9 mouse cellular contexts compared by ENCODE assay signal in the genomic region with DNA sequence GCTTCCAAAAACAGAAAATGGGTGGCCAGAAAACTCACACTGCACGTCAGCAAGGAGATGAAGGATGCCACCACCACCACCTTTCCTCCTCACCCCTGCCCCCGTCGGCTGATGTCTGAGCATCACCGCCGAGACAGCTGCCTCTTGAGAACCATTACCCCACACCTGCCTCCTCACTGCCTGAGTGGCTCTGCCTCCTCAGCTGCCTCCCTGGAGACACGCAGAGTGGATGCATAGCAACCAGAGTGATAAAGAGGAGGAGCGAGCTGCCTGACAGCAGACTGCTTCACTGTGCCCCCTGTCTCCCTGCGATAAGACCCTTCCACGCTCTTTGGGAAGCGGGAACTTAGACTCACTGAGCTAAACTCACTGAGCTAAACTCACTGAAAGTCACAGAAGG. TPM values are rescaled to one million over a fixed set of nuclear protein-coding genes. Genes with fewer than 3 reads are reported as not detected.
DNase-seq lines count a peak whose midpoint lies in the region; ATAC-seq and TF ChIP-seq lines count a peak whose summit lies in the region.
"Had no signal": no experiment of that assay in that cellular context is flagged by ENCODE, and none has a peak within 500 bp of the region (broad histone marks: within the 10 kb centered on the region; RNA-seq: fewer than 3 reads in every experiment).

No protein-coding gene starts in this region.

- H3K4me1 ChIP-seq in embryonic facial prominence, embryonic 12.5 days, result no peaks in the 10 kb centered on the region
- H3K4me1 ChIP-seq in hindbrain, embryonic 14.5 days (replicated peaks; ENCODE audit: control insufficient read depth, insufficient read depth, low read length), result peaks cover 19% of the 10 kb centered on the region
- peaks cover 10% of the 10 kb centered on the region for H3K4me1 ChIP-seq in midbrain, embryonic 16.5 days (ENCODE audit: control insufficient read depth, insufficient read depth, low read length)
- peaks cover 8% of the 10 kb centered on the region; the same call in 1 of the 2 replicates for H3K4me1 ChIP-seq in kidney, embryonic 14.5 days (ENCODE audit: control insufficient read depth, insufficient read depth, low read length)

- TF ChIP-seq POLR2A in brain, embryonic 14.5 days (IDR thresholded peaks at IDR 0.05; ENCODE audit: borderline replicate concordance, extremely low read depth, insufficient read depth, insufficient read length, poor library complexity, severe bottlenecking), result no peak

- 0 out of 2 replicates have a peak, but pooled peaks have one; percentile 35 for ATAC-seq in embryonic facial prominence, embryonic 12.5 days (ENCODE audit: insufficient number of reproducible peaks, insufficient read depth, low FRiP score, low TSS enrichment)
- ATAC-seq in hindbrain, embryonic 14.5 days (ENCODE audit: low FRiP score), result peak; percentile 77
- ATAC-seq in midbrain, embryonic 16.5 days, result peak; percentile 93
- ATAC-seq in kidney, embryonic 14.5 days (ENCODE audit: low FRiP score, low TSS enrichment), result no peak

- DNase-seq in brain, embryonic 14.5 days (ENCODE audit: low read depth), result peak; percentile 78
- DNase-seq in hindbrain, embryonic 14.5 days (ENCODE audit: low spot score), result no peak
- no peak for DNase-seq in lung, postnatal 25 days (ENCODE audit: low spot score)
- DNase-seq in cerebellum, postnatal 10 days, result no peak
- no peak for DNase-seq in lung, adult 18-20 months

- H3K27ac ChIP-seq in embryonic facial prominence, embryonic 12.5 days, result no peak overlapping the region
- H3K27ac ChIP-seq in hindbrain, embryonic 14.5 days, result no peak overlapping the region
- H3K27ac ChIP-seq in midbrain, embryonic 16.5 days (ENCODE audit: low read length), result no peak overlapping the region
- no peak overlapping the region for H3K27ac ChIP-seq in kidney, embryonic 14.5 days (ENCODE audit: low read depth, low read length)

- no peaks in the 10 kb centered on the region for H3K36me3 ChIP-seq in embryonic facial prominence, embryonic 12.5 days
- H3K36me3 ChIP-seq in hindbrain, embryonic 14.5 days (replicated peaks; ENCODE audit: control insufficient read depth, insufficient read depth), result no peaks in the 10 kb centered on the region
- no peaks in the 10 kb centered on the region for H3K36me3 ChIP-seq in midbrain, embryonic 16.5 days (ENCODE audit: control insufficient read depth, insufficient read depth, low read length)
- H3K36me3 ChIP-seq in kidney, embryonic 14.5 days (ENCODE audit: control insufficient read depth, insufficient read depth, low read length), result no peaks in the 10 kb centered on the region

- H3K9ac ChIP-seq in embryonic facial prominence, embryonic 12.5 days, result no peak overlapping the region
- H3K9ac ChIP-seq in hindbrain, embryonic 14.5 days, result no peak overlapping the region
- H3K9ac ChIP-seq in midbrain, embryonic 16.5 days (ENCODE audit: low read depth, low read length), result 0 out of 2 replicates have a peak overlapping the region, but pooled peaks have one; percentile 10
- no peak overlapping the region for H3K9ac ChIP-seq in kidney, embryonic 14.5 days (ENCODE audit: low read depth, low read length)

- TF ChIP-seq CTCF in brain, embryonic 14.5 days (IDR thresholded peaks at IDR 0.05; ENCODE audit: borderline replicate concordance, extremely low read depth, insufficient read depth, insufficient read length), result no peak

- 53% methylated on average over 10 of the region's 10 CpGs for WGBS in embryonic facial prominence, embryonic 12.5 days
- 19% methylated on average over 10 of the region's 10 CpGs for WGBS in hindbrain, embryonic 14.5 days
- WGBS in midbrain, embryonic 16.5 days, result 30% methylated on average over 10 of the region's 10 CpGs
- WGBS in kidney, embryonic 14.5 days, result 30% methylated on average over 10 of the region's 10 CpGs

- no peaks in the 10 kb centered on the region for H3K9me3 ChIP-seq in embryonic facial prominence, embryonic 12.5 days
- no peaks in the 10 kb centered on the region for H3K9me3 ChIP-seq in hindbrain, embryonic 14.5 days (ENCODE audit: control insufficient read depth, low read length)
- no peaks in the 10 kb centered on the region for H3K9me3 ChIP-seq in midbrain, embryonic 16.5 days (replicated peaks; ENCODE audit: control insufficient read depth, low read length, poor library complexity, severe bottlenecking)
- H3K9me3 ChIP-seq in kidney, embryonic 14.5 days (ENCODE audit: control insufficient read depth, low read length), result no peaks in the 10 kb centered on the region

- H3K4me3 ChIP-seq in embryonic facial prominence, embryonic 12.5 days, result no peak overlapping the region
- H3K4me3 ChIP-seq in hindbrain, embryonic 14.5 days (replicated peaks; ENCODE audit: low read length), result no peak overlapping the region
- H3K4me3 ChIP-seq in midbrain, embryonic 16.5 days (ENCODE audit: low read depth, low read length), result no peak overlapping the region
- H3K4me3 ChIP-seq in kidney, embryonic 14.5 days (ENCODE audit: low read length), result no peak overlapping the region

- H3K27me3 ChIP-seq in embryonic facial prominence, embryonic 12.5 days, result no peaks in the 10 kb centered on the region
- H3K27me3 ChIP-seq in hindbrain, embryonic 14.5 days (ENCODE audit: control insufficient read depth, insufficient read depth, low read length), result no peaks in the 10 kb centered on the region
- no peaks in the 10 kb centered on the region for H3K27me3 ChIP-seq in midbrain, embryonic 16.5 days (ENCODE audit: control insufficient read depth, insufficient read depth, low read depth, low read length)
- no peaks in the 10 kb centered on the region for H3K27me3 ChIP-seq in kidney, embryonic 14.5 days (ENCODE audit: control insufficient read depth, insufficient read depth, low read length)

- H3K4me2 ChIP-seq in embryonic facial prominence, embryonic 12.5 days (replicated peaks), result no peak overlapping the region
- H3K4me2 ChIP-seq in hindbrain, embryonic 14.5 days (replicated peaks), result peak overlapping the region; percentile 16; the same call in 1 of the 2 replicates
- H3K4me2 ChIP-seq in midbrain, embryonic 16.5 days (ENCODE audit: low read length), result peak overlapping the region; percentile 36
- H3K4me2 ChIP-seq in kidney, embryonic 14.5 days (replicated peaks; ENCODE audit: low read depth, low read length), result no peak overlapping the region

RNA-seq across cellular contexts. Expression of a gene that starts 20.5 kb away (rescaled TPM):
- polyA plus RNA-seq in brain, embryonic 14.5 days (2012; rRNA removed), result 2.0 and 2.3 TPM in 2 replicates
- 4.3 and 5.7 TPM in 2 replicates for polyA plus RNA-seq in embryonic facial prominence, embryonic 12.5 days (2016; fragmentation: Nextera tagmentation; extraction: Ambion mirVana)
- polyA plus RNA-seq in hindbrain, embryonic 14.5 days (2014; fragmentation: Nextera tagmentation; extraction: Ambion mirVana), result 2.9 and 3.3 TPM in 2 replicates
- polyA plus RNA-seq in midbrain, embryonic 16.5 days (2015; fragmentation: Nextera tagmentation; extraction: Ambion mirVana), result 4.1 and 4.3 TPM in 2 replicates
- 1.7 and 4.2 TPM in 2 replicates for polyA plus RNA-seq in kidney, embryonic 14.5 days (2014; fragmentation: Nextera tagmentation; extraction: Ambion mirVana)
- polyA plus RNA-seq: liver, adult 2 months had no signal

Comparison
In these comparisons a context has a peak if more than half of its experiments do, and no peak if none do; other contexts are left out.
1. H3K4me2 ChIP-seq: peak in hindbrain, embryonic 14.5 days (single experiment) and midbrain, embryonic 16.5 days (single experiment); none in embryonic facial prominence, embryonic 12.5 days (single experiment) and kidney, embryonic 14.5 days (single experiment).